Mouse (Mus musculus): ENCODE measurements around the gene Limk1.

The Limk1 gene

DNA sequence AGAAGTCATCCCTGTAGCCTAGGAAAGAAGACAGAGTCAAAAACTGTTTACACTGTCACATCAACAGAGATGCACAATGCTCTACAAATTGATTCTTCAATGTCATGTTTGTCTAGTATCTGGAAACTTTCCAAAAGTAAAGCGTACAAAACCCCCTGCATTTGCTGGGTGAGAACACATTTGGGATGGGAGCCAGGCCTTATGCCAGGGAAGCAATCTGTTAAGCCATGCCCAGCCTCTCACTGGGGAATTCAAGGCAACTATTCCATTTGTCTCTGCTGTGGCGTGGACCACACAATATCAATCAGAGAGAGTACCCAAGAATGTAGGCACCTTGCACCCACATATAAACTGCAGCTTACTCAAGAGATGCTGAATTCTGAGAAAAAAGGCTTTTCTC, 66.3 kb downstream of the Limk1 start:
- no peak for DNase-seq

DNA sequence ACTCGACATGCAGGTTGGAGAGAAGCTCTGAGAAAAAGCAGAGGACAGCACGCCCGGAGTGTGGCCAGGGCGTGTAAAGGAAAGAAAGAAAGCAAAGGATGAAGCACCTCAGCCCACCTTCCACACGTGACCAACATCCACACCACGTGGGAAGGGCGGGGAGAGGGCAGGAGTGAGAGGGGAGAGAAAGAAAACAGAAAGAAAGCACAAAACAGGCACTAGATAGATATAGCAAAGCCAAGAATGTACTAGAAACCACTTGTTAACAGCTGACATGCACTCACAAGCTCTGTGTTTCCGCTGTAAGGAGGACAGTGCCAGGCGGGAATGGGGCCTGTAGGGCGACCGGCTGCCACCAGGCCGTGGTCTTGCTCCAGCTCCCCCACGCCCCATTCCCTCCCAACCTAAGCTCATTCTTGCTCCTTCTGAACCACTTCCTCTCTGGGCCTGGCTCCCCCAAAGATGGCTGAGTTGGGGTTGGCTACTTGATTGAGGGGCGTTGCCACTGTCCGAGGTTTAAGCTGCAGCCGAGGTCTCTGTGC, 67.2 kb downstream of the Limk1 start:
- no peak for DNase-seq

DNA sequence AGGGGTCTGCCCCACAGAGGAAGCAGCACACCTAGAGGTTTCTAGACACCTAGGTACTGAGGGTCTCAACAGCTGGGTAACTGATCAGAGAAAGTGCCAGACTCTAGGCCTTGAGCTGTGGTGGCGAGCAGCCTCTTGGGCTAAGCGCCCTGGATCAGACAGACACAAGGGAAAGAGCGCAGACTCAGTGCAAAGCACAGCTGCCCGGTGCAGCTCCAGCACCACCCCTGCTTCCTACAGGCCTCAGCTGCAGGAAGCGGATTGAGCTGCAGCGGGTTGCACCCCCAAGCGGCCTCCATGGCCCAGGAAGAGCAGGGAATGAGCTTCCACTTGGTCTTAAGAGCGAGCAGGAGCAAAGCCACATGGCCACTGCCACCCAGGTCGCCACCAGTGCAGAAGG, 67.9 kb downstream of the Limk1 start:
- no peak for DNase-seq

DNA sequence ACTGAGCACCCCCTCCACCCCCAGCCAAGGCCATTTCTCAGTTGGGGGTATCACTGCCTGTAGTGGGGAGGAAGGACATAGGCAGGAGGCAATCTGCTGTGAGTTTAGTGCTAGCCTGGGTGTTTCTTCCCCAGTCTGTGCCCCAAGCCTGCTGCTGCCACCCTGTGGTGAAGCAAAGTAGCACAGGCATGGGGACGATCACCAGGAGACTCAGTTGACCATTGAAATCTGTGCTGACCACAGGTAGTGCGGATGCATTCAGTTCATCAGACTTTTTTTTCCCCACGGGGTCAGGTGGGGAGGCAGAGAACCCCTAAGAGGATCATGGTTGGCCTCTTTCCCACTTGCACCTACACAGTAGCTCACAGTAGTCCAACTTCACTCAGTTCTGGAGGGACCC, 71.3 kb downstream of the Limk1 start:
- peak; percentile 61 for DNase-seq

DNA sequence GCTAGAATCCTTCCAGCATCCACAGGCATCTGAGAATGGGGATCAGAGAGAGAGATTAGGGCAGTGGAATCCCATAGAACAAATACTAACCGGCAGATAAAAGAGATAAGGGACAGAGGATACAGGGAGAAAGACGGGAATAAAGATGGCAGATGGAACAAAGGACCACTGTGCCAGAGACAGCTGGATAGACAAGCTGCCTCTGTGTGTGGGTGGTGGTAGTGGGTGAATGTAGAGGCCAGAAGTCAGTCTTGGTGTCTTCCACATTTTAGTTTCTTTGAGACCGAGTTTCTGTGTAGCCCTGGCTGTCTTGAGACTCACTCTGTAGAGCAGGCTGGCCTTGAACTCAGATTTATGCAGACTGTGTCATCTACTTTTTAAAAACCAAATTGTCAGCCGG, 72.6 kb downstream of the Limk1 start:
- no peak for DNase-seq

DNA sequence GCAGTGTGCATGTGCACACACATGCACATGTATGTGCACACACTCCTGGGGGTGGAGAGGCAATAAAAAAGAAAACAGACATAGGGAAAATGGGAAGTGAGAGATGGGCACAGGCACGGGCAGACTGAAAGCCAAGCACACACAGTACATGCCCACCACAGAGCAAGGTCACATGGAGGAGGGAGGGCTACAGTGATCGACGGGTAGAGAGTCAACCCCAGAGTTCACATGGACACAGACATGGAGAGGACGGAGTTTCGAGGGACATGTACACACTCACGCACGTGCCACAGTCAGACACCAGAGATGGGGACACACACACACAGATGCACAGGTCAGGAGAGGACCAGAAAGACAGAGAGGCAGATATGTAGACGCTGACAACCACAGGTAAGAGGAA, 73.0 kb downstream of the Limk1 start:
- no peak for DNase-seq

DNA sequence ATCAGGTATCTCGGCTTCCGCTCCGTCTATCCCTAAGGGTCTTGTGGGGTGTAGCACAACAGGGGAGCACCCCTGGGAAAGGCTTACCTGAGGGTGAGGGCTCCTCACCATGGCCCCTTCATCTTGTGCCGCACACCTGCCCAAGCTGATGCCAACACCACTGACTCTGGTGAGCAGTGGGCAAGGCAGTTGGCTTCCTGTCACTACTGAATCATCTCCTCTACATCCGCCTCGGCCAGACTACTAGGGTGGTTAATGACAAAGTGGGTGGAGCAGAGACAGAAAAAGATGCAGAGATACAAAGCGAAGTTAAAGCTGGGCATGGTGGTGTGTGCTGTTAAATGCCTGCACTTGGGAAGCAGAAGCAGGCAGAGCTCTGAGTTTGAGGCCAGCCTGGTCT, 73.6 kb downstream of the Limk1 start, which contains the start of gene Lat2:
Gene Lat2 (minus strand): TSS at position 224 of the 400 bp plus-strand sequence.
- no peak for DNase-seq

DNA sequence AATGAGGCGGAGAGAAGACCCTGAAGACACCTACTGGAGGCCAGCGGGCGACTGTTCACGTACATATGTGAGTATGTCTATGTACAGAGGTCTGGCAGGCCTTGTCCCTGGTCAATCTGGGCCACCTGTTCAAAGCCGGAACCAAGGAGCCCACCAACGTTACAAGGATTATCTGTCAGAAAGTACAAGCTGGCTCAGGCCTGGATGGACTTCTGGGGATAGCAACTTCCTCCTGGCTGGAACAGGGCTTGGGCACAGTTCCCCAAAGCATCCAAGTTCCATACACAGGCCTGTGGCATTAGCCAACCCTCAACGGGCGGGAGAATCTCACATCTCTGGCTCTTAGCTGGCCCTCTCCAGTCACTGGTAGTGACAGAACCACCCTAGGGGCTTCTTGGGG, 74.1 kb downstream of the Limk1 start:
- no peak for DNase-seq

DNA sequence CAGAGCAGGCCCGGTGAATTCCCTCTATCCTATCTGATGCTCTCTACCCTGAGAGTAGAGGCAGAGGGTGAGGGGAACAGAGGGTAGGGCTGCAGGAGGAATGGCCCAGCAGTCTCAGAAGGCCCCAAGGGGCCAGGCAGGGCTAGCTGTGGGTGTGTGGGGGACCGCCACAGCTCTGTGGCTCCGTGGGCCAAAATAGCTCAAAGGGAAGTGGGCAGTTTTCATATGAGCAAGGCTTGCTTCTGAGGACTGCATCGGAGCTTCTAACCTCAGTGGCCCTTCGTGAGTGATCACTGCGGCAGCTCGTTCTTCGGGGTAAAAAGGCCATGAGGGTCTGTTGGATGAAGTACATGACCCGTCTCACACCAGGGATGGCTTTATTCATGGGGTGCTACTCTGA, 74.7 kb downstream of the Limk1 start:
- DNase-seq, result no peak

DNA sequence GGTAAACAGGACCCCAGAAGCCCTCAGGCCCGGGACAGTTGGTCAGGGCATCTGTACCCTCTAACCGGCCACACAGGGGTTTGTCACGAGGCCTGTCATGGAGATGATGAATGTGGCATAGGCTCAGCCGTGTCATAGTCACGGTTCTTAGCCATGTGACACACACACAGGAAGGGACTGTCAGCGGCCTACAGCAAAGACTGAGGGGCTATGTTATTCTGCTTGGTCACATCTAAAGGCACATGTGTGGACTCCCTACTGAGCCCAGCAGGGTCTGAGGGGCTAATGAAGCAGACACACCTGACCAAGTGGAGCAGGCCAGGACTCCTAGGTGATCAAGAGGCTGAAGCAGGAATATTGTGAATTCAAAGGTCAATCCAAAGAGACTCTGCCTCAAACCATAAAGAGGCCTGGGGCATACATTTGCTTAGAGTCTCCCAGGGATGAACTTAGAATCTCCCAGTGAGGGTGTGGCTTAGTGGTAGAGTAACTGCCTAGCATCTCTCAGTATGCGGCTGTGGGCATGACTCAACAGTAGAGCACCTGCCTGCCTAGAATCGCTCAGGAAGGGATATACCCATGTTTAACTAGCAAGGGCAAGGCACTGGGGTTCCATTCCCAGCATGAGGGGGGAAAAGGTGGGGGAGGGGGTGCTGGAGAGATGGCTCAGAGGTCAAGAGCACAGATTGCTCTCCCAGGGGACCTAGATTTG, 76.4 kb downstream of the Limk1 start:
- DNase-seq, result no peak

DNA sequence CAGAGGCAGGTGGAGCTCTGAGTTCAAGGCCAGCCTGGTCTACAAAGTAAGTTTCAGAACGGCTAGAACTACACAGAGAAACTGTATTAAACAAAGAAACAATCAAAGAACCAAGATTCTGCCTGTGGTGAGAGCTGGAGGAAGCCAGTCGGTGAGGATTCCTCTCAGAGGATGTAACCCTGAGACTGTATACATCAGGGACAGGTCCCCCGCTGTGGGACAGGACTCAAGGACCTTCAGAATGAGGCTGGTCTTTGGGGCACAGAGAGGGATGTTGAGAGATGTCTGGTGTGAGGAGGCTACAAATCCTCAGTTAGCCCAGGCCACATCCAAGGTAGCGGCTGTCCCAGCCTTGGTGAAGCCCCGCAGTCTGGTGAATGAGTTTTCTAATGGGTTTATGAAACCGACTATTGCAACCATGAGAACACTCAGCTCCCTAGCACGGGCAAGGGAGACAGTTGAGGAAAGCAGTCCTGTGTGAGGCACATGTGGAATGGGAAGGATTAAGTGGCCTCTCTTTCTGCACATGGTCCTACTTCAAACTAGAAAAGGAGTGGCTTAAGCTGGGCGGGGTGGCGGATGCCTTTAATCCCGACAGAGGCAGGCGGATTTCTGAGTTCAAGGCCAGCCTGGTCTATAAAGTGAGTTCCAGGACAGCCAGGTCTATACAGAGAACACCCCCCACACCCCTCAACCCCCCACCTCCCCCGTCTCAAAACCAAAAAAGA, 78.3 kb downstream of the Limk1 start:
- no peak for DNase-seq

DNA sequence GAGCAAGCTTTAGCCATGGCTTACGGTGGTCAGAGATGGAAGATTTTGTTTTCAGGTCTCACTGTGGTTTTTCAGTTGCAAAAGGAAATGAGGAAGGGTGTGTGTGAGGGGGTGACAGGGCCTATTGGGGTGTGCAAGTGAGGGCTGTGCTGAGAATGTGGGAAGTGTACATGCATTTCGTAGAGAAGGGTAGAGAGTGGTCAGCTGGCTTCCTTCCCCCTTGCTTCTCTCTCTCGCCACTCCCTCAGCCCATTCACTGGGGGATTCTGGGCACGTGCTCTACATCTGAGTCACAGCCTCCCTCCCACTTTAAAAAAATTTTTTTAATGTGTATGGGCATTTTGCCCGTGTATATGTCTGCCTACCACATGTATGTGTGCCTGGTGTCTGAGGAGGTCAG, 81.3 kb downstream of the Limk1 start:
- no peak for DNase-seq

DNA sequence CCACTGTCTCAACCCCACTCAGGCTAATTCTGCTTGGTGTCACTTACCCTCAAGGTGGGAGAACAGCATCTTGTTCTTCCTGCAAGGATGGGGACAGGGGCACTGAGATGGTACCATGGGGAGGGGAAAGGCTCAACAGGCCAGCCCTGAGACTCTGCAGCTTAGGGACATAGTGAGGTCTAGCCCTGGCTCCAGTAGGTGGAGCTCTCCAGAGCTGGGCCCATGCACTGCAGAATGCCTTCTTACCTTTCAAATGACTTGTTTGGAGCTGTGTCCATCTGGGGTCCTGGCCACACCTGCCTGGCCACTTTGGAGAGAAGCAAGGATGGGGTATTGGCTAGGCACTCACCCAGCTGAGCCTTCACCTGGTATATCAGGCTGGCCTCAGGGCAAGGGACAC, 82.1 kb downstream of the Limk1 start:
- DNase-seq, result no peak

Measured in retina, postnatal 1 day (tissue).